23 mouse cellular contexts compared by ENCODE assay signal in the genomic region with DNA sequence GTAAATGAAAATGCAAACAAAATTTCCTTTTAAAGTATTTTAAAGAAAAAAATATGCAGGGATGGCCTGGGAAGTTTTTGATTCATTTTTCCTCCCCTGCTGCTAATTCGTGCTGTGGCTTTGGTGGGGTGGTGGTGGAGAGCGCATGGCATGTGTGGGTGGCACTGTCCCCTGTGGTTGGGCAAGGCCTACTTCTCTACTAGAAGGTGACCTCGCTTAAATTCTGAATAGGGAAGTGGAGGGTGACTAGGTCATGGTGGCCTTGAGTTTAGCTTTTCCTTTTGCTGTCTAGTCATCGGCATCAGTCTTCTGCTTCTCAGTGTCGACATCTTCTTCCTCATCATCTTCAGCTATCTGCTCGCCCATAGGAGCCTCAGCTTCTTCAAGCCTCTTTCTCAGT.
"Had no signal": no experiment of that assay in that cellular context is flagged by ENCODE, and none has a peak within 500 bp of the region (broad histone marks: within the 10 kb centered on the region; RNA-seq: fewer than 3 reads in every experiment).

No protein-coding gene starts in this region.

- H3K36me3 ChIP-seq: heart, embryonic 10.5 days; heart, embryonic 12.5 days; hindbrain, embryonic 13.5 days; hindbrain, embryonic 15.5 days; intestine, embryonic 15.5 days; kidney, embryonic 15.5 days; limb, embryonic 13.5 days; limb, embryonic 15.5 days had no signal

- ATAC-seq: forebrain, postnatal 0 days; inflammation-experienced regulatory T-cells, adult 6 months; intestine, embryonic 15.5 days; intestine, postnatal 0 days had no signal

- H3K4me1 ChIP-seq: heart, embryonic 10.5 days; heart, embryonic 12.5 days; hindbrain, embryonic 13.5 days; hindbrain, embryonic 15.5 days; intestine, embryonic 15.5 days; kidney, embryonic 15.5 days; limb, embryonic 13.5 days; limb, embryonic 15.5 days had no signal

- H3K27me3 ChIP-seq: heart, embryonic 12.5 days; hindbrain, embryonic 13.5 days; hindbrain, embryonic 15.5 days; intestine, embryonic 15.5 days; kidney, embryonic 15.5 days; limb, embryonic 13.5 days; limb, embryonic 15.5 days had no signal

- DNase-seq: forebrain, postnatal 0 days; gastrocnemius, postnatal 14 days; gastrocnemius, postnatal 36 days; heart, adult 18-20 months; heart, postnatal 10 days; kidney, adult 18-20 months; kidney, adult 8-10 months; kidney, postnatal 14 days; kidney, postnatal 36 days; layer of hippocampus, adult 9-11 months; layer of hippocampus, postnatal 36 days; left cerebral cortex, postnatal 4 days had no signal

- H3K9ac ChIP-seq: forebrain, postnatal 0 days; heart, embryonic 12.5 days; hindbrain, embryonic 13.5 days; hindbrain, embryonic 15.5 days; intestine, embryonic 15.5 days; kidney, embryonic 15.5 days; limb, embryonic 13.5 days; limb, embryonic 15.5 days had no signal

- H3K9me3 ChIP-seq: heart, embryonic 10.5 days; hindbrain, embryonic 13.5 days; hindbrain, embryonic 15.5 days; intestine, embryonic 15.5 days; kidney, embryonic 15.5 days; limb, embryonic 15.5 days had no signal

- H3K27ac ChIP-seq: heart, embryonic 10.5 days; hindbrain, embryonic 13.5 days; hindbrain, embryonic 15.5 days; intestine, embryonic 15.5 days; kidney, embryonic 15.5 days; kidney, postnatal 0 days; limb, embryonic 13.5 days; limb, embryonic 15.5 days had no signal

- H3K4me3 ChIP-seq: heart, embryonic 10.5 days; heart, embryonic 12.5 days; hindbrain, embryonic 13.5 days; hindbrain, embryonic 15.5 days; intestine, embryonic 15.5 days; kidney, embryonic 15.5 days; limb, embryonic 13.5 days; limb, embryonic 15.5 days had no signal

- H3K4me2 ChIP-seq: heart, embryonic 12.5 days; hindbrain, embryonic 13.5 days; hindbrain, embryonic 15.5 days; intestine, embryonic 15.5 days; kidney, embryonic 15.5 days; limb, embryonic 13.5 days; limb, embryonic 15.5 days had no signal
